Mouse (Mus musculus) MEL (cell line): Measurements from ENCODE around the gene Tpcn2. TPM values are rescaled to one million over a fixed set of nuclear protein-coding genes. Genes with fewer than 3 reads are reported as not detected.

ENCODE experiments used
- DNase-seq: peaks from one replicate; pipeline ENCODE4 v3.0.0; 2011; ENCODE audit warnings: low read depth, low spot score
- H3K27ac ChIP-seq: 2 replicates; pipeline ENCODE4 v1.5.1; 2012; ENCODE audit warnings: low read depth, mild to moderate bottlenecking, control low read depth, low read length, moderate library complexity; ENCODE audit not compliant: control insufficient read depth
- H3K27me3 ChIP-seq, 2 experiments: fragments of 150-350 bp in 1 of 2; sonication (generic) in 1 of 2; 2 replicates each; pipeline ENCODE4 v1.6.1; 2012; ENCODE audit warnings: low read length in 2 of 2, mild to moderate bottlenecking in 2 of 2, improper control_type of control experiment in 1 of 2, moderate library complexity in 1 of 2; ENCODE audit not compliant: insufficient read depth in 2 of 2, control insufficient read depth in 1 of 2
- H3K36me3 ChIP-seq, 2 experiments: 2 replicates each; pipeline ENCODE4 v1.6.1; 2012 to 2014; ENCODE audit warnings: low read length in 2 of 2, improper control_type of control experiment in 1 of 2, inconsistent platforms in 1 of 2, mild to moderate bottlenecking in 1 of 2; ENCODE audit not compliant: insufficient read depth in 2 of 2, control insufficient read depth in 1 of 2
- H3K4me1 ChIP-seq, 2 experiments: fragments of 150-350 bp in 1 of 2; sonication (generic) in 1 of 2; 2 replicates each; pipeline ENCODE4 v1.6.1; 2012; ENCODE audit warnings: low read length in 2 of 2, improper control_type of control experiment in 1 of 2, mild to moderate bottlenecking in 1 of 2; ENCODE audit not compliant: insufficient read depth in 2 of 2, control insufficient read depth in 1 of 2
- H3K4me3 ChIP-seq, 2 experiments: fragments of 150-350 bp in 1 of 2; sonication (generic) in 1 of 2; 2 replicates each; pipeline ENCODE4 v1.5.1; 2012; ENCODE audit warnings: low read depth in 2 of 2, low read length in 2 of 2, mild to moderate bottlenecking in 2 of 2, moderate library complexity in 2 of 2, control low read depth in 1 of 2, improper control_type of control experiment in 1 of 2; ENCODE audit not compliant: control insufficient read depth in 1 of 2, insufficient read depth in 1 of 2
- H3K79me2 ChIP-seq: 2 replicates; pipeline ENCODE4 v1.6.1; 2012; ENCODE audit warnings: mild to moderate bottlenecking, low read length, moderate library complexity; ENCODE audit not compliant: control insufficient read depth, poor library complexity, insufficient read depth
- H3K9ac ChIP-seq: 2 replicates; pipeline ENCODE4 v1.6.1; 2012; ENCODE audit warnings: low read depth, mild to moderate bottlenecking, control low read depth, low read length, moderate library complexity; ENCODE audit not compliant: control insufficient read depth, poor library complexity, severe bottlenecking
- H3K9me3 ChIP-seq: fragments of 150-350 bp; sonication (generic); replicated peaks from 2 replicates; pipeline ENCODE4 v1.6.1; 2012; ENCODE audit warnings: mild to moderate bottlenecking, low read length, improper control_type of control experiment, moderate library complexity; ENCODE audit not compliant: insufficient read depth
- BHLHE40 ChIP-seq: IDR thresholded peaks from 2 replicates; pipeline ENCODE4 v1.6.1; 2012; ENCODE audit warnings: low read depth, mild to moderate bottlenecking, inconsistent platforms, low read length, improper control_type of control experiment, borderline replicate concordance
- CTCF ChIP-seq, 3 experiments: IDR thresholded peaks in 2 of 3; conservative IDR thresholded peaks in 1 of 3; 2 replicates each; pipeline ENCODE4 v1.5.1; 2011 to 2012; ENCODE audit warnings: low read length in 3 of 3, low read depth in 2 of 3, mild to moderate bottlenecking in 2 of 3, improper control_type of control experiment in 1 of 3, inconsistent platforms in 1 of 3, mixed read lengths in 1 of 3, moderate library complexity in 1 of 3; ENCODE audit not compliant: control insufficient read depth in 1 of 3, insufficient read depth in 1 of 3, poor library complexity in 1 of 3, severe bottlenecking in 1 of 3
- E2F4 ChIP-seq: IDR thresholded peaks from 2 replicates; pipeline ENCODE4 v1.6.1; 2011; ENCODE audit warnings: low read depth, low read length, improper control_type of control experiment, borderline replicate concordance
- ELF1 ChIP-seq: IDR thresholded peaks from 2 replicates; pipeline ENCODE4 v1.6.1; 2014; ENCODE audit warnings: low read depth, mild to moderate bottlenecking, inconsistent platforms, low read length, improper control_type of control experiment, moderate library complexity
- EP300 ChIP-seq, 2 experiments: IDR thresholded peaks; 2 replicates each; pipeline ENCODE4 v1.6.1; 2011; ENCODE audit warnings: improper control_type of control experiment in 2 of 2, low read length in 2 of 2, low read depth in 1 of 2, mild to moderate bottlenecking in 1 of 2
- GABPA ChIP-seq: IDR thresholded peaks from 2 replicates; pipeline ENCODE4 v1.6.1; 2012; ENCODE audit warnings: low read depth, mild to moderate bottlenecking, inconsistent platforms, low read length, improper control_type of control experiment, moderate library complexity
- HCFC1 ChIP-seq: IDR thresholded peaks from 2 replicates; pipeline ENCODE4 v1.6.1; 2012; ENCODE audit warnings: low read depth, mild to moderate bottlenecking, inconsistent platforms, low read length, improper control_type of control experiment, moderate library complexity
- JUND ChIP-seq: IDR thresholded peaks from 2 replicates; pipeline ENCODE4 v1.6.1; 2011; ENCODE audit warnings: low read depth, mild to moderate bottlenecking, improper control_type of control experiment, low read length
- MEF2A ChIP-seq: IDR thresholded peaks from 2 replicates; pipeline ENCODE4 v1.6.1; 2014; ENCODE audit warnings: low read depth, mild to moderate bottlenecking, inconsistent platforms, low read length, improper control_type of control experiment; ENCODE audit not compliant: poor library complexity, insufficient replicate concordance, severe bottlenecking; ENCODE audit errors: extremely low read depth
- MXI1 ChIP-seq: IDR thresholded peaks from 2 replicates; pipeline ENCODE4 v1.6.1; 2011; ENCODE audit warnings: mild to moderate bottlenecking, low read depth, low read length, improper control_type of control experiment
- MYB ChIP-seq: IDR thresholded peaks from 2 replicates; pipeline ENCODE4 v1.6.1; 2011; ENCODE audit warnings: mild to moderate bottlenecking, low read depth, low read length, improper control_type of control experiment
- MYC ChIP-seq: IDR thresholded peaks from 2 replicates; pipeline ENCODE4 v1.6.1; 2011; ENCODE audit warnings: low read depth, mild to moderate bottlenecking, low read length, improper control_type of control experiment, moderate library complexity
- POLR2A ChIP-seq, 2 experiments: IDR thresholded peaks; 2 replicates each; pipeline ENCODE4 v1.6.1; 2011 to 2012; ENCODE audit warnings: low read length in 2 of 2, mild to moderate bottlenecking in 2 of 2, control low read depth in 1 of 2, improper control_type of control experiment in 1 of 2, low read depth in 1 of 2, moderate library complexity in 1 of 2; ENCODE audit not compliant: control insufficient read depth in 1 of 2, insufficient read depth in 1 of 2, poor library complexity in 1 of 2
- POLR2AphosphoS2 ChIP-seq: IDR thresholded peaks from 2 replicates; pipeline ENCODE4 v1.6.1; 2011; ENCODE audit warnings: low read length, improper control_type of control experiment
- RAD21 ChIP-seq: IDR thresholded peaks from 2 replicates; pipeline ENCODE4 v1.6.1; 2011; ENCODE audit warnings: mild to moderate bottlenecking, low read depth, low read length, improper control_type of control experiment
- RCOR1 ChIP-seq: IDR thresholded peaks from 2 replicates; pipeline ENCODE4 v1.6.1; 2012; ENCODE audit warnings: low read depth, mild to moderate bottlenecking, inconsistent platforms, low read length, improper control_type of control experiment
- SIN3A ChIP-seq: IDR thresholded peaks from 2 replicates; pipeline ENCODE4 v1.6.1; 2012; ENCODE audit warnings: low read length, improper control_type of control experiment, inconsistent platforms
- SMC3 ChIP-seq: IDR thresholded peaks from 2 replicates; pipeline ENCODE4 v1.6.1; 2011; ENCODE audit warnings: low read depth, low read length, improper control_type of control experiment
- TBP ChIP-seq: IDR thresholded peaks from 2 replicates; pipeline ENCODE4 v1.8.0; 2011; ENCODE audit warnings: low read depth, low read length, improper control_type of control experiment
- USF2 ChIP-seq, 2 experiments: IDR thresholded peaks; 2 replicates each; pipeline ENCODE4 v1.6.1; 2011 to 2012; ENCODE audit warnings: improper control_type of control experiment in 2 of 2, low read length in 2 of 2, borderline replicate concordance in 1 of 2, inconsistent platforms in 1 of 2, low read depth in 1 of 2, mild to moderate bottlenecking in 1 of 2; ENCODE audit not compliant: insufficient read depth in 1 of 2
- ZC3H11A ChIP-seq: IDR thresholded peaks from 2 replicates; pipeline ENCODE4 v1.6.1; 2012; ENCODE audit warnings: low read depth, mild to moderate bottlenecking, inconsistent platforms, low read length, improper control_type of control experiment
- ZNF384 ChIP-seq: IDR thresholded peaks from 2 replicates; pipeline ENCODE4 v1.6.1; 2012; ENCODE audit warnings: low read depth, mild to moderate bottlenecking, inconsistent platforms, low read length, improper control_type of control experiment
- polyA plus RNA-seq, 2 experiments: library from polyadenylated mRNA; stranded (reverse) in 1 of 2; unstranded in 1 of 2; fragments of >175 nt in 1 of 2; fragments of >200 nt in 1 of 2; gene quantifications; 2 replicates each; pipeline versions ENCODE4 v1.2.1 to v1.2.4; 2012; ENCODE audit warnings: low replicate concordance in 2 of 2, low read depth in 1 of 2; ENCODE audit not compliant: insufficient read length in 2 of 2, insufficient read depth in 1 of 2, missing spikeins in 1 of 2
- total RNA-seq: library from RNA; depleted of rRNA; stranded (reverse); fragments of 300-350 nt; gene quantifications from 2 replicates; pipeline ENCODE4 v1.2.3, GENCODE M21; 2012

Tpcn2 gene
- total and polyA plus RNA-seq, 3 experiments, result 6.4 to 10.3 TPM; not detected in 1

GRCm38 (mm10) chr7:145219420-145219831, 64.4 kb downstream of the Tpcn2 start:
- Histone ChIP-seq H3K79me2 (no peaks in the 10 kb centered on the region), H3K9me3 (no peaks in the 10 kb centered on the region), H3K4me3 (no peak overlapping the region), H3K4me1 (no peaks in the 10 kb centered on the region), H3K27ac (no peak overlapping the region), H3K9ac (no peak overlapping the region), H3K27me3 (no peaks in the 10 kb centered on the region), H3K36me3 (no peaks in the 10 kb centered on the region)
- DNase-seq, result no peak
- no peak for TF ChIP-seq MXI1
- TF ChIP-seq JUND, result no peak
- no peak for TF ChIP-seq MEF2A
- TF ChIP-seq SMC3, result no peak
- TF ChIP-seq RAD21, result no peak
- TF ChIP-seq MYC, result no peak
- TF ChIP-seq ZNF384, result no peak
- no peak for TF ChIP-seq CTCF (IDR thresholded peaks at IDR 0.05 in 2 of 3, conservative IDR thresholded peaks at IDR 0.05 in 1 of 3; ENCODE audit: control insufficient read depth in 1 of 3, insufficient read depth in 1 of 3, low read depth in 2 of 3, low read length in 3 of 3, poor library complexity in 1 of 3, severe bottlenecking in 1 of 3)
- no peak for TF ChIP-seq TBP
- TF ChIP-seq ZC3H11A, result no peak
- no peak for TF ChIP-seq USF2 (IDR thresholded peaks at IDR 0.05; ENCODE audit: borderline replicate concordance in 1 of 2, insufficient read depth in 1 of 2, low read depth in 1 of 2, low read length in 2 of 2)
- TF ChIP-seq ELF1, result no peak
- TF ChIP-seq EP300 (IDR thresholded peaks at IDR 0.05; ENCODE audit: low read depth in 1 of 2, low read length in 2 of 2), result no peak
- TF ChIP-seq RCOR1, result no peak
- TF ChIP-seq SIN3A, result no peak
- TF ChIP-seq GABPA, result no peak
- TF ChIP-seq E2F4, result no peak
- TF ChIP-seq POLR2A (IDR thresholded peaks at IDR 0.05; ENCODE audit: control insufficient read depth in 1 of 2, insufficient read depth in 1 of 2, low read depth in 1 of 2, low read length in 2 of 2, poor library complexity in 1 of 2), result no peak
- no peak for TF ChIP-seq BHLHE40
- TF ChIP-seq HCFC1, result no peak

GRCm38 (mm10) chr7:145216591-145216990, 67.2 kb downstream of the Tpcn2 start:
- DNase-seq, result no peak
- Histone ChIP-seq H3K27me3 (no peaks in the 10 kb centered on the region), H3K79me2 (no peaks in the 10 kb centered on the region), H3K36me3 (no peaks in the 10 kb centered on the region), H3K27ac (no peak overlapping the region), H3K9me3 (no peaks in the 10 kb centered on the region), H3K9ac (no peak overlapping the region), H3K4me3 (no peak overlapping the region), H3K4me1 (no peaks in the 10 kb centered on the region)
- no peak for TF ChIP-seq BHLHE40
- TF ChIP-seq MYB, result no peak
- TF ChIP-seq POLR2AphosphoS2, result no peak
- TF ChIP-seq SIN3A, result no peak
- no peak for TF ChIP-seq HCFC1
